Mouse (Mus musculus) Patski (cell line): ENCODE results near the gene Gm48551. TPM values are rescaled to one million over a fixed set of nuclear protein-coding genes. Genes with fewer than 3 reads are reported as not detected.

Experiments used
- ATAC-seq: fragments of 100-300 bp; one replicate; pipeline ENCODE4 v1.8.0; 2021
- CTCF ChIA-PET: fragments of 350-600 bp; sonication (Branson Sonifier 250); formaldehyde crosslinking; loops from one replicate; lab custom pipeline; 2022; ENCODE audit warnings: inconsistent platforms; lab: Charles Lee
- POLR2A ChIA-PET: fragments of 350-600 bp; sonication (Branson Sonifier 250); formaldehyde crosslinking; loops from one replicate; lab custom pipeline; 2022; ENCODE audit warnings: antibody characterized with exemption, inconsistent platforms; lab: Charles Lee
- DNase-seq: peaks from one replicate; pipeline ENCODE4 v3.0.0-alpha.2; 2011; ENCODE audit warnings: low read depth, low spot score
- H3K27me3 ChIP-seq: fragments of 371-371 bp; one replicate; pipeline ENCODE4 v1.5.1; 2021
- CTCF ChIP-seq: fragments of 100-300 bp; IDR thresholded peaks from one replicate; pipeline ENCODE4 v1.5.1; 2021
- in situ Hi-C: fragments of 300-500 bp; cut with MboI; formaldehyde crosslinking; loops from 3 replicates; pipeline ENCODE4 v1.11.1; 2018; ENCODE audit warnings: low pct_unique_long_range_greater_than_20kb, mixed read lengths
- polyA plus RNA-seq: library from polyadenylated mRNA; unstranded; gene quantifications from one replicate; pipeline ENCODE4 v1.2.3, GENCODE M21; 2021

Gene Gm48551
- polyA plus RNA-seq, 1 experiment from 2014 or later: 2.4 TPM

- TF ChIP-seq CTCF: no peak
- ChIA-PET POLR2A (interaction anchor here (0.9 kb wide), 1 partner anchor 36 kb away, joined by 3 read pairs; the partner anchor contains the start of gene Mfsd12), CTCF (interaction anchor here (4.5 kb wide), 1 partner anchor 58 kb away, joined by 24 read pairs; no protein-coding TSS in a partner anchor)
- DNase-seq (no peak), ATAC-seq (no peak)
- in situ Hi-C loops: loop anchor here (5.0 kb wide), 1 partner anchor 50 kb away; no protein-coding TSS in a partner anchor
- H3K27me3 ChIP-seq: no peaks in the 10 kb centered on the region
These were observed 8.5 kb downstream of the Gm48551 start, which contains the start of gene Smim24 for GRCm38 (mm10) chr10:81392781-81393185. TSS of gene Smim24 (plus strand) at chr10:81393051.

- no peak for ATAC-seq
- H3K27me3 ChIP-seq: no peaks in the 10 kb centered on the region
- in situ Hi-C loops: loop anchor here (5.0 kb wide), 1 partner anchor 49 kb away; no protein-coding TSS in a partner anchor
- no peak for DNase-seq
- no peak for TF ChIP-seq CTCF
- CTCF ChIA-PET: interaction anchor here (4.5 kb wide), 1 partner anchor 58 kb away, joined by 24 read pairs; no protein-coding TSS in a partner anchor
- POLR2A ChIA-PET: interaction anchor here (1.0 kb wide), 1 partner anchor 9 kb away, joined by 3 read pairs; no protein-coding TSS in a partner anchor
These were observed 9.3 kb downstream of the Gm48551 start for GRCm38 (mm10) chr10:81393456-81394063.

- in situ Hi-C loops: no loop called here
- no peak for TF ChIP-seq CTCF
- CTCF ChIA-PET: interaction anchor here (0.8 to 4.5 kb wide), 6 partner anchors 10 to 64 kb away, joined by 3 to 24 read pairs (median 4); partner anchors contain the start of gene Fzr1
- no peaks in the 10 kb centered on the region for H3K27me3 ChIP-seq
- ATAC-seq (no peak), DNase-seq (no peak)
- POLR2A ChIA-PET: interaction anchor here (0.6 kb wide), 2 partner anchors 13 to 79 kb away, joined by 3 to 5 read pairs; no protein-coding TSS in a partner anchor
These were observed 10.9 kb downstream of the Gm48551 start for GRCm38 (mm10) chr10:81395127-81395526.

GRCm38 (mm10) chr10:81395865-81396264, 11.6 kb downstream of the Gm48551 start:
- in situ Hi-C loops: no loop called here
- TF ChIP-seq CTCF: no peak
- ChIA-PET CTCF (interaction anchor here (0.8 to 4.5 kb wide), 6 partner anchors 10 to 63 kb away, joined by 3 to 24 read pairs (median 4); partner anchors contain the start of gene Fzr1), POLR2A (no interaction called here)
- DNase-seq (no peak), ATAC-seq (no peak)
- no peaks in the 10 kb centered on the region for H3K27me3 ChIP-seq

GRCm38 (mm10) chr10:81396749-81397148, 12.5 kb downstream of the Gm48551 start:
- no peak for ATAC-seq
- ChIA-PET CTCF (interaction anchor here (2.4 to 4.5 kb wide), 2 partner anchors 43 to 54 kb away, joined by 5 to 24 read pairs; no protein-coding TSS in a partner anchor), POLR2A (no interaction called here)
- no peak for DNase-seq
- TF ChIP-seq CTCF: no peak
- H3K27me3 ChIP-seq: no peaks in the 10 kb centered on the region
- in situ Hi-C loops: no loop called here

- ATAC-seq: no peak
- DNase-seq: no peak
- in situ Hi-C loops: no loop called here
- CTCF ChIA-PET: interaction anchor here (1.3 kb wide), 1 partner anchor 51 kb away, joined by 3 read pairs; no protein-coding TSS in a partner anchor
- POLR2A ChIA-PET: no interaction called here
- TF ChIP-seq CTCF: no peak
- H3K27me3 ChIP-seq: no peaks in the 10 kb centered on the region
These were observed 15.0 kb downstream of the Gm48551 start for GRCm38 (mm10) chr10:81399296-81399695.

GRCm38 (mm10) chr10:81399798-81400308, 15.6 kb downstream of the Gm48551 start:
- no peaks in the 10 kb centered on the region for H3K27me3 ChIP-seq
- ATAC-seq (no peak), DNase-seq (no peak)
- ChIA-PET CTCF (interaction anchor here (1.3 kb wide), 1 partner anchor 50 kb away, joined by 3 read pairs; no protein-coding TSS in a partner anchor), POLR2A (no interaction called here)
- in situ Hi-C loops: no loop called here
- no peak for TF ChIP-seq CTCF

- no peaks in the 10 kb centered on the region for H3K27me3 ChIP-seq
- CTCF ChIA-PET: interaction anchor here (1.3 to 1.4 kb wide), 2 partner anchors 10 to 50 kb away, joined by 3 to 5 read pairs; no protein-coding TSS in a partner anchor
- DNase-seq (no peak), ATAC-seq (no peak)
- no peak for TF ChIP-seq CTCF
- in situ Hi-C loops: no loop called here
- POLR2A ChIA-PET: no interaction called here
These were observed 16.3 kb downstream of the Gm48551 start for GRCm38 (mm10) chr10:81400371-81401204.

GRCm38 (mm10) chr10:81401205-81401520, 16.9 kb downstream of the Gm48551 start:
- no peak for ATAC-seq
- no peak for TF ChIP-seq CTCF
- DNase-seq: no peak
- CTCF ChIA-PET: interaction anchor here (1.4 kb wide), 1 partner anchor 11 kb away, joined by 5 read pairs; no protein-coding TSS in a partner anchor
- POLR2A ChIA-PET: no interaction called here
- H3K27me3 ChIP-seq: no peaks in the 10 kb centered on the region
- in situ Hi-C loops: no loop called here
